Mouse (Mus musculus): Measurements from ENCODE around the gene Arhgap29.

Arhgap29 gene

GRCm38 (mm10) chr3:122001568-122001967 is 49.2 kb downstream of the Arhgap29 start:
- no peak for DNase-seq (ENCODE audit: low read depth in 2 of 2, low spot score in 2 of 2)

GRCm38 (mm10) chr3:122009818-122010217 is 57.5 kb downstream of the Arhgap29 start:
- no peak for DNase-seq (ENCODE audit: low read depth in 2 of 2, low spot score in 2 of 2)

- DNase-seq (ENCODE audit: low read depth in 2 of 2, low spot score in 2 of 2), result no peak
Observed at GRCm38 (mm10) chr3:122010292-122010691, 58.0 kb downstream of the Arhgap29 start.

GRCm38 (mm10) chr3:122012464-122012863 is 60.1 kb downstream of the Arhgap29 start:
- DNase-seq (ENCODE audit: low read depth in 2 of 2, low spot score in 2 of 2), result no peak

GRCm38 (mm10) chr3:122018421-122018820 is 66.1 kb downstream of the Arhgap29 start:
- DNase-seq (ENCODE audit: low read depth in 2 of 2, low spot score in 2 of 2), result no peak

GRCm38 (mm10) chr3:122019159-122019558 is 66.8 kb downstream of the Arhgap29 start:
- no peak for DNase-seq (ENCODE audit: low read depth in 2 of 2, low spot score in 2 of 2)

GRCm38 (mm10) chr3:122021029-122021652 is 68.8 kb downstream of the Arhgap29 start:
- no peak for DNase-seq (ENCODE audit: low read depth in 2 of 2, low spot score in 2 of 2)

- no peak for DNase-seq (ENCODE audit: low read depth in 2 of 2, low spot score in 2 of 2)
Observed at GRCm38 (mm10) chr3:122022355-122022754, 70.0 kb downstream of the Arhgap29 start.

GRCm38 (mm10) chr3:122026676-122027075 is 74.3 kb downstream of the Arhgap29 start:
- DNase-seq (ENCODE audit: low read depth in 2 of 2, low spot score in 2 of 2), result no peak

- no peak for DNase-seq (ENCODE audit: low read depth in 2 of 2, low spot score in 2 of 2)
Observed at GRCm38 (mm10) chr3:122027776-122028175, 75.4 kb downstream of the Arhgap29 start.

- no peak for DNase-seq (ENCODE audit: low read depth in 2 of 2, low spot score in 2 of 2)
Observed at GRCm38 (mm10) chr3:122033248-122033837, 81.0 kb downstream of the Arhgap29 start.

GRCm38 (mm10) chr3:122034240-122034639 is 81.9 kb downstream of the Arhgap29 start:
- DNase-seq (ENCODE audit: low read depth in 2 of 2, low spot score in 2 of 2), result no peak

- DNase-seq (ENCODE audit: low read depth in 2 of 2, low spot score in 2 of 2), result no peak
Observed at GRCm38 (mm10) chr3:122035092-122035491, 82.8 kb downstream of the Arhgap29 start.

GRCm38 (mm10) chr3:122040522-122040921 is 88.2 kb downstream of the Arhgap29 start:
- no peak for DNase-seq (ENCODE audit: low read depth in 2 of 2, low spot score in 2 of 2)

- DNase-seq (ENCODE audit: low read depth in 2 of 2, low spot score in 2 of 2), result no peak
Observed at GRCm38 (mm10) chr3:122043102-122043501, 90.8 kb downstream of the Arhgap29 start.

GRCm38 (mm10) chr3:122043799-122044547 is 91.6 kb downstream of the Arhgap29 start, which contains the start of gene Abca4:
Gene Abca4, plus strand, starts transcription at chr3:122044443.
- DNase-seq (ENCODE audit: low read depth in 2 of 2, low spot score in 2 of 2), result no peak

GRCm38 (mm10) chr3:122046187-122046620 is 93.9 kb downstream of the Arhgap29 start:
- no peak for DNase-seq (ENCODE audit: low read depth in 2 of 2, low spot score in 2 of 2)

GRCm38 (mm10) chr3:122047402-122047801 is 95.1 kb downstream of the Arhgap29 start:
- DNase-seq (ENCODE audit: low read depth in 2 of 2, low spot score in 2 of 2), result no peak

GRCm38 (mm10) chr3:122047921-122048861 is 95.8 kb downstream of the Arhgap29 start:
- DNase-seq (ENCODE audit: low read depth in 2 of 2, low spot score in 2 of 2), result no peak

GRCm38 (mm10) chr3:122049158-122049557 is 96.8 kb downstream of the Arhgap29 start:
- no peak for DNase-seq (ENCODE audit: low read depth in 2 of 2, low spot score in 2 of 2)

All from CD8-positive naive resting alpha-beta T cell, adult 2 months (primary cell).